Mouse (Mus musculus) ES-Bruce4 (cell line): ENCODE results near the gene Pigs.
A peak's percentile ranks its signal among the peaks of the same experiment; 100 is the strongest.

Source experiments
- CTCF ChIP-seq: IDR thresholded peaks from one replicate; pipeline ENCODE4 v1.8.1; 2011; ENCODE audit warnings: low read depth, low read length
- EP300 ChIP-seq: IDR thresholded peaks from 2 replicates; pipeline ENCODE4 v1.6.1; 2011; ENCODE audit warnings: low read depth, low read length; ENCODE audit not compliant: insufficient read depth

DNA sequence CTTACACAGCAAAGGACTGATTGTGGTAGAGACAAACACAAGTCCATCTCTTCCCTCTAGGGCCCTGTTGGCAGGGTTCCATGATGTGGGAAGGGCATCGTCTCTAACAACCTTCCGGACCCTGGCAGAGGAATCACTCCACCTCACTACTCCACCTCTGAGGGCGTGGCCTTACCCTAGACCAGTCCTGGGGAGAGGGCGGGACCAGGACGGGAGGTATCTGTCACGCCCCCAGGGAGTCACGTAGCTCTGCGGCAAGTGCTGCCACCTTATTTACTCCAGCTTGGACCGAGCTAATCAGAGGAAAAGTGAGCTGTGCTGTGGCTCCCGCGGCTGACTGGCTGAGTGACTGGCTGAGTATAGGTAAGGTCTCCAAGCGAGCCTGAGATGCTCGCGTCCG lies 5.4 kb upstream of the Pigs start, which contains the start of gene Aldoc:
- TF ChIP-seq EP300 (peak; percentile 40; the same call in 1 of the 2 replicates), CTCF (no peak)
